Mouse (Mus musculus) liver, adult 2 months (tissue): ENCODE results near the gene Iqgap2. TPM values are rescaled to one million over a fixed set of nuclear protein-coding genes. Genes with fewer than 3 reads are reported as not detected.
A peak's percentile ranks its signal among the peaks of the same experiment; 100 is the strongest.

Source experiments
- DNase-seq: peaks from one replicate; pipeline ENCODE4 v3.0.0-alpha.2; 2011; ENCODE audit warnings: low read depth, low spot score; ENCODE audit errors: extremely low read depth
- H3K27ac ChIP-seq: fragments of 200-500 bp; replicated peaks from 2 replicates; pipeline ENCODE4 v1.5.1; 2012; ENCODE audit warnings: low read depth, mild to moderate bottlenecking, control low read depth, inconsistent platforms, low read length; ENCODE audit not compliant: insufficient read depth
- H3K27me3 ChIP-seq: fragments of 200-500 bp; 2 replicates; pipeline ENCODE4 v1.6.1; 2012; ENCODE audit warnings: mild to moderate bottlenecking, moderate library complexity, low read length, inconsistent platforms; ENCODE audit not compliant: control insufficient read depth, insufficient read depth
- H3K36me3 ChIP-seq: fragments of 200-500 bp; 2 replicates; pipeline ENCODE4 v1.6.1; 2012; ENCODE audit warnings: low read length, inconsistent platforms; ENCODE audit not compliant: control insufficient read depth, insufficient read depth
- H3K4me1 ChIP-seq: fragments of 200-500 bp; 2 replicates; pipeline ENCODE4 v1.6.1; 2011; ENCODE audit warnings: low read length; ENCODE audit not compliant: control insufficient read depth, insufficient read depth
- H3K4me3 ChIP-seq: fragments of 200-500 bp; 2 replicates; pipeline ENCODE4 v1.5.1; 2011; ENCODE audit warnings: low read depth, mild to moderate bottlenecking, control low read depth, low read length, moderate library complexity; ENCODE audit not compliant: insufficient read depth
- H3K79me2 ChIP-seq: fragments of 200-500 bp; 2 replicates; pipeline ENCODE4 v1.6.1; 2012; ENCODE audit warnings: inconsistent platforms, mild to moderate bottlenecking, low read length, moderate library complexity; ENCODE audit not compliant: control insufficient read depth, insufficient read depth
- H3K9ac ChIP-seq: fragments of 200-500 bp; 2 replicates; pipeline ENCODE4 v1.6.1; 2012; ENCODE audit warnings: low read depth, mild to moderate bottlenecking, control low read depth, inconsistent platforms, low read length
- CTCF ChIP-seq: fragments of 200-500 bp; IDR thresholded peaks from 2 replicates; pipeline ENCODE4 v1.5.1; 2011; ENCODE audit warnings: low read depth, low read length, control low read depth
- POLR2A ChIP-seq: fragments of 200-500 bp; IDR thresholded peaks from 2 replicates; pipeline ENCODE4 v1.6.1; 2011; ENCODE audit warnings: low read length, control low read depth; ENCODE audit not compliant: insufficient read depth; ENCODE audit errors: extremely low read depth
- WGBS: fragments of 180-500 bp; shearing (Covaris S2); methylation state at CpG from one replicate; pipeline ENCODE4 v1.1.7; 2018; 5-methylcytosine and 5-hydroxymethylcytosine counted together
- polyA plus RNA-seq: library from polyadenylated mRNA; depleted of rRNA; stranded (reverse); fragments of >200 nt; gene quantifications from 2 replicates; pipeline ENCODE4 v1.2.3, GENCODE M21; 2012
- total RNA-seq: library from RNA; depleted of rRNA; stranded (reverse); fragments of >200 nt; gene quantifications from 2 replicates; pipeline ENCODE4 v1.2.3, GENCODE M21; 2014

Gene Iqgap2
- total and polyA plus RNA-seq, 2 experiments, result 21.4 to 189 TPM

GRCm38 (mm10) chr13:95763876-95764517 lies 127.7 kb downstream of the Iqgap2 start:
- peaks cover 19% of the 10 kb centered on the region for H3K36me3 ChIP-seq
- no peak overlapping the region for H3K4me3 ChIP-seq
- WGBS, result 50% methylated on average over 3 of the region's 3 CpGs
- peak; percentile 35 for DNase-seq
- 0 out of 2 replicates have a peak, but pooled peaks cover 3% of the 10 kb centered on the region for H3K4me1 ChIP-seq
- no peak overlapping the region for H3K9ac ChIP-seq
- no peak overlapping the region for H3K27ac ChIP-seq
- peaks cover 9% of the 10 kb centered on the region; the same call in 1 of the 2 replicates for H3K79me2 ChIP-seq
- TF ChIP-seq CTCF (no peak), POLR2A (no peak)
- H3K27me3 ChIP-seq, result no peaks in the 10 kb centered on the region

- H3K27me3 ChIP-seq, result no peaks in the 10 kb centered on the region
- no peak for DNase-seq
- H3K4me1 ChIP-seq, result 0 out of 2 replicates have a peak, but pooled peaks cover 7% of the 10 kb centered on the region
- no peak overlapping the region for H3K4me3 ChIP-seq
- H3K27ac ChIP-seq, result no peak overlapping the region
- no peak overlapping the region for H3K9ac ChIP-seq
- WGBS, result 97% methylated on average over 2 of the region's 2 CpGs
- TF ChIP-seq POLR2A (no peak), CTCF (no peak)
- H3K36me3 ChIP-seq, result peaks cover 37% of the 10 kb centered on the region
- H3K79me2 ChIP-seq, result no peaks in the 10 kb centered on the region; the same call in 1 of the 2 replicates
These were observed 131.9 kb downstream of the Iqgap2 start for GRCm38 (mm10) chr13:95759810-95760209.

GRCm38 (mm10) chr13:95754285-95754684 lies 137.4 kb downstream of the Iqgap2 start:
- H3K27me3 ChIP-seq, result no peaks in the 10 kb centered on the region
- H3K4me1 ChIP-seq, result peaks cover 18% of the 10 kb centered on the region; the same call in 1 of the 2 replicates
- H3K27ac ChIP-seq, result peak overlapping the region; percentile 51; the same call in 1 of the 2 replicates
- DNase-seq, result peak; percentile 89
- TF ChIP-seq POLR2A (no peak), CTCF (no peak)
- WGBS, result 30% methylated on average over 5 of the region's 5 CpGs
- peaks cover 8% of the 10 kb centered on the region; the same call in 1 of the 2 replicates for H3K79me2 ChIP-seq
- H3K9ac ChIP-seq, result no peak overlapping the region
- H3K36me3 ChIP-seq, result peaks cover 33% of the 10 kb centered on the region
- no peak overlapping the region for H3K4me3 ChIP-seq

DNA sequence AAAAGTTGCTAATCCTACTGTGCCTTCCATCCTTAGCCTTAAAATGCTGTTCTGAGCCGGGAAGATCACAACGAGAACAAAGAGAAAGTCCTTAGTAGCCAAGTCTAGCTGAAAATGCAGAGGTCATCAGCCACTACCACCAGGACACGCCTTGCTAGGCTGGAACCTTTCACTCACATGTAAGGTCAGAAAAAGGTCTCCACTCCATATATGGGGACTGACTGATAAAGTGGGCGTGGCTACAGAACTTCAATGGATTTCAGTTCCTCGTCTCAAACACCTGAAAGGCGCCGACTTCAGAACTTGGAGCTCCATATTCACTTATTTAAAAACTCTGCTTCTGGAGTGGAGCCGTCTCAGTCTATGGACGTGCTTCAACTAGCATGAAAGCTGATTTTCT lies 139.3 kb downstream of the Iqgap2 start:
- no peak overlapping the region for H3K4me3 ChIP-seq
- peaks cover 18% of the 10 kb centered on the region; the same call in 1 of the 2 replicates for H3K4me1 ChIP-seq
- peaks cover 8% of the 10 kb centered on the region; the same call in 1 of the 2 replicates for H3K79me2 ChIP-seq
- H3K9ac ChIP-seq, result no peak overlapping the region
- WGBS, result 71% methylated on average over 9 of the region's 9 CpGs
- peak; percentile 78 for DNase-seq
- H3K27ac ChIP-seq, result no peak overlapping the region; the same call in 1 of the 2 replicates
- TF ChIP-seq POLR2A (no peak), CTCF (no peak)
- H3K36me3 ChIP-seq, result peaks cover 36% of the 10 kb centered on the region
- no peaks in the 10 kb centered on the region for H3K27me3 ChIP-seq

- TF ChIP-seq CTCF, result no peak
- TF ChIP-seq POLR2A, result no peak
- Histone ChIP-seq H3K79me2 (peaks cover 8% of the 10 kb centered on the region; the same call in 1 of the 2 replicates), H3K4me1 (peaks cover 3% of the 10 kb centered on the region; the same call in 1 of the 2 replicates), H3K36me3 (peaks cover 42% of the 10 kb centered on the region), H3K27me3 (no peaks in the 10 kb centered on the region), H3K4me3 (no peak overlapping the region), H3K27ac (no peak overlapping the region), H3K9ac (no peak overlapping the region)
- no peak for DNase-seq
- WGBS, result 76% methylated on average over 11 of the region's 11 CpGs
These were observed 144.2 kb downstream of the Iqgap2 start for GRCm38 (mm10) chr13:95747541-95747940.

DNA sequence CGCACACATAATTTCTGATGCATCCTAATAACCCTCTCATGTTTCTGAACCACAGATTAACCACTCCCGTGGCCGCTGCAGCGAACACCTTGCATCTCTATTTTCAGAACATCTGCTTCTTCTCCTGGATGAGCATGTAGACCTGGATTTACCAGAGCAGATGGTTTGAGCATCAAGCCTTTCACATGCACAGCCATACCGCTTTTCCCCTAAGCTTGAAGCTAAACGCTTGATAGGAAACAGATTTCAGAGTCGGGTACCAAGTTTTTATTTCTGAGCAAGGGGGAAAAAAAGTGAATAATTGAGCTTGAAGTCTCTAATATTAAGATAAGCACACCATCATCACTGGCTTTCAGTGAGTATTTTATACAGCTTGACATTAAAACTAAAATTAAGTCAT lies 144.6 kb downstream of the Iqgap2 start:
- H3K4me1 ChIP-seq, result peaks cover 1% of the 10 kb centered on the region; the same call in 1 of the 2 replicates
- H3K27ac ChIP-seq, result no peak overlapping the region
- no peaks in the 10 kb centered on the region for H3K27me3 ChIP-seq
- no peak overlapping the region for H3K4me3 ChIP-seq
- no peak for TF ChIP-seq POLR2A
- no peak for TF ChIP-seq CTCF
- H3K79me2 ChIP-seq, result peaks cover 4% of the 10 kb centered on the region; the same call in 1 of the 2 replicates
- no peak overlapping the region for H3K9ac ChIP-seq
- DNase-seq, result no peak
- H3K36me3 ChIP-seq, result peaks cover 39% of the 10 kb centered on the region
- WGBS, result 94% methylated on average over 7 of the region's 7 CpGs
